Mouse (Mus musculus) bone marrow, adult 2 months (tissue): ENCODE measurements around the gene Arid2.

Source experiments
- CTCF ChIP-seq: fragments of 200-500 bp; IDR thresholded peaks from 2 replicates; pipeline ENCODE4 v1.5.1; 2011; ENCODE audit warnings: low read length, control low read depth; ENCODE audit not compliant: control insufficient read depth, insufficient read depth
- POLR2A ChIP-seq: fragments of 200-500 bp; IDR thresholded peaks from 2 replicates; pipeline ENCODE4 v1.6.1; 2011; ENCODE audit warnings: low read depth, mild to moderate bottlenecking, control low read depth, low read length, borderline replicate concordance; ENCODE audit not compliant: control insufficient read depth

GRCm38 (mm10) chr15:96358871-96359270 is 71.6 kb downstream of the Arid2 start:
- TF ChIP-seq CTCF (no peak), POLR2A (no peak)
